ENCODE assay signal across 8 mouse cellular contexts in the genomic region with DNA sequence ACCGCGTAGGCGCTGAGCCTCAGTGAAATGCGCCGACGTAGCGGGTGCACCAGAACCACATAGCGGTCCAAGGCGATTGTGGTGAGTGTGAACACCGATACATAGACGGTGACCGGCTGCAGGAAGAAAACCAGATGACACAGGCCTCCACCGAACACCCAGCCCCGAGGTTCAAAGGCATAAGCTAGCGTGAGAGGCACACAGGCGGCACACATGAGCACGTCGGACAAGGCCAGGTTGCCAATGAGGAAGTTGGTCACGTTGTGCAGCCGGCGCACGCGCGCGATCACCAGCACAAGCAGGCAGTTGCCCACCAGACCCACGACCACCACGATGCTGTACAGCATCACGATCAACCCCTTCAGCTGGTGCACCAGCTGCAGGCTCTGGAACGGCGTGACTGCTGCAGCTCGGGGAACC. TPM values are rescaled to one million over a fixed set of nuclear protein-coding genes. Genes with fewer than 3 reads are reported as not detected.
DNase-seq lines count a peak whose midpoint lies in the region; ATAC-seq and TF ChIP-seq lines count a peak whose summit lies in the region.

No protein-coding gene starts in this region.

- no peaks in the 10 kb centered on the region for H3K36me3 ChIP-seq in heart, embryonic 16.5 days (ENCODE audit: control insufficient read depth, insufficient read depth)
- no peaks in the 10 kb centered on the region for H3K36me3 ChIP-seq in embryonic facial prominence, embryonic 13.5 days
- no peaks in the 10 kb centered on the region for H3K36me3 ChIP-seq in intestine, postnatal 0 days (ENCODE audit: control insufficient read depth, insufficient read depth)

- TF ChIP-seq CTCF in intestine, postnatal 0 days (IDR thresholded peaks at IDR 0.05; ENCODE audit: low read depth) = no peak

- no peak for ATAC-seq in heart, embryonic 16.5 days (replicated peaks; ENCODE audit: extremely low read depth, insufficient read depth, low FRiP score)
- ATAC-seq in embryonic facial prominence, embryonic 13.5 days (ENCODE audit: insufficient number of reproducible peaks, insufficient read depth, low FRiP score, low TSS enrichment, low read depth) = no peak
- no peak; the same call in 1 of the 2 replicates for ATAC-seq in intestine, postnatal 0 days

- DNase-seq in heart, adult 9 months (ENCODE audit: low spot score in 2 of 2) = no peak
- peak; percentile 27 for DNase-seq in neural tube, embryonic 10.5 days (ENCODE audit: extremely low spot score, low spot score)
- no peak for DNase-seq in right cerebral cortex, adult 2 months (ENCODE audit: low spot score in 2 of 2)
- no peak for DNase-seq in kidney, postnatal 4 days
- no peak for DNase-seq in adrenal gland, postnatal 36 days

- 17% methylated on average over 31 of the region's 31 CpGs for WGBS in heart, embryonic 16.5 days
- 13% methylated on average over 31 of the region's 31 CpGs for WGBS in embryonic facial prominence, embryonic 13.5 days
- WGBS in intestine, postnatal 0 days = 15% methylated on average over 31 of the region's 31 CpGs

- H3K4me2 ChIP-seq in heart, embryonic 16.5 days (ENCODE audit: low read depth, low read length) = peak overlapping the region; percentile 60
- peak overlapping the region; percentile 54 for H3K4me2 ChIP-seq in embryonic facial prominence, embryonic 13.5 days
- H3K4me2 ChIP-seq in intestine, postnatal 0 days (replicated peaks; ENCODE audit: low read depth) = peak overlapping the region; percentile 51

- H3K27me3 ChIP-seq in heart, embryonic 16.5 days (ENCODE audit: control insufficient read depth, insufficient read depth, low read length) = peaks cover 40% of the 10 kb centered on the region
- peaks cover 49% of the 10 kb centered on the region for H3K27me3 ChIP-seq in embryonic facial prominence, embryonic 13.5 days
- H3K27me3 ChIP-seq in intestine, postnatal 0 days (replicated peaks; ENCODE audit: control insufficient read depth, insufficient read depth, low read length) = peaks cover 34% of the 10 kb centered on the region

- H3K27ac ChIP-seq in heart, embryonic 16.5 days (ENCODE audit: low read length) = no peak overlapping the region
- no peak overlapping the region for H3K27ac ChIP-seq in embryonic facial prominence, embryonic 13.5 days
- H3K27ac ChIP-seq in intestine, postnatal 0 days (ENCODE audit: low read depth, low read length) = no peak overlapping the region; the same call in 1 of the 2 replicates

- peaks cover 14% of the 10 kb centered on the region for H3K4me1 ChIP-seq in heart, embryonic 16.5 days (ENCODE audit: control insufficient read depth, insufficient read depth, low read length)
- H3K4me1 ChIP-seq in embryonic facial prominence, embryonic 13.5 days = peaks cover 15% of the 10 kb centered on the region
- no peaks in the 10 kb centered on the region for H3K4me1 ChIP-seq in intestine, postnatal 0 days (replicated peaks; ENCODE audit: control insufficient read depth, insufficient read depth, low read length)

- H3K9me3 ChIP-seq in heart, embryonic 16.5 days (replicated peaks; ENCODE audit: control insufficient read depth, low read length) = no peaks in the 10 kb centered on the region
- no peaks in the 10 kb centered on the region for H3K9me3 ChIP-seq in embryonic facial prominence, embryonic 13.5 days
- no peaks in the 10 kb centered on the region for H3K9me3 ChIP-seq in intestine, postnatal 0 days (ENCODE audit: control insufficient read depth)

- H3K4me3 ChIP-seq in heart, embryonic 16.5 days (ENCODE audit: low read length) = peak overlapping the region; percentile 31
- peak overlapping the region; percentile 24 for H3K4me3 ChIP-seq in embryonic facial prominence, embryonic 13.5 days
- H3K4me3 ChIP-seq in intestine, postnatal 0 days (ENCODE audit: low read depth, low read length) = peak overlapping the region; percentile 16; the same call in 1 of the 2 replicates

- H3K9ac ChIP-seq in heart, embryonic 16.5 days (ENCODE audit: low read length) = no peak overlapping the region
- H3K9ac ChIP-seq in embryonic facial prominence, embryonic 13.5 days = no peak overlapping the region
- no peak overlapping the region for H3K9ac ChIP-seq in intestine, postnatal 0 days (ENCODE audit: low read depth, low read length)

RNA-seq across cellular contexts. Expression of gene Prlhr, which starts 0.5 kb away (rescaled TPM):
- not detected in 2 replicates for polyA plus RNA-seq in heart, embryonic 16.5 days (2015; fragmentation: Nextera tagmentation; extraction: Ambion mirVana)
- not detected in 2 replicates for polyA plus RNA-seq in embryonic facial prominence, embryonic 13.5 days (2015; fragmentation: Nextera tagmentation; extraction: Ambion mirVana)
- not detected in 2 replicates for polyA plus RNA-seq in intestine, postnatal 0 days (2015; fragmentation: Nextera tagmentation; extraction: Ambion mirVana)
- under 1 TPM; 0.23 to 0.50 TPM for total RNA-seq in adrenal gland, postnatal 36 days (2021)
